Mouse (Mus musculus) neural tube, embryonic 15.5 days (tissue): ENCODE data around the gene LTO1. TPM values are rescaled to one million over a fixed set of nuclear protein-coding genes. Genes with fewer than 3 reads are reported as not detected.
A peak's percentile ranks its signal among the peaks of the same experiment; 100 is the strongest.
"Not testable (repeated sequence)": the region's sequence is repeated elsewhere in the genome, so short reads cannot be mapped to it uniquely, and the experiment has no call there.

Source experiments
- ATAC-seq: fragments of 200-750 bp; cut with Nextera tagmentation; 2 replicates; pipeline ENCODE4 v1.8.0; 2017; ENCODE audit warnings: mild to moderate bottlenecking, moderate TSS enrichment, moderate library complexity; ENCODE audit not compliant: low FRiP score
- H3K27ac ChIP-seq: fragments of 300-500 bp; sonication (generic); replicated peaks from 2 replicates; pipeline ENCODE4 v1.5.1; 2015; ENCODE audit warnings: mild to moderate bottlenecking, inconsistent platforms
- H3K27me3 ChIP-seq: fragments of 300-500 bp; sonication (generic); replicated peaks from 2 replicates; pipeline ENCODE4 v1.6.1; 2015; ENCODE audit warnings: inconsistent platforms
- H3K36me3 ChIP-seq: fragments of 300-500 bp; sonication (generic); 2 replicates; pipeline ENCODE4 v1.6.1; 2015; ENCODE audit warnings: inconsistent platforms
- H3K4me1 ChIP-seq: fragments of 300-500 bp; sonication (generic); 2 replicates; pipeline ENCODE4 v1.6.1; 2015; ENCODE audit warnings: inconsistent platforms
- H3K4me2 ChIP-seq: fragments of 300-500 bp; sonication (generic); 2 replicates; pipeline ENCODE4 v1.6.1; 2015; ENCODE audit warnings: inconsistent platforms, mild to moderate bottlenecking, moderate library complexity
- H3K4me3 ChIP-seq: fragments of 300-500 bp; sonication (generic); replicated peaks from 2 replicates; pipeline ENCODE4 v1.5.1; 2015; ENCODE audit warnings: mild to moderate bottlenecking, inconsistent platforms
- H3K9ac ChIP-seq: fragments of 300-500 bp; sonication (generic); replicated peaks from 2 replicates; pipeline ENCODE4 v1.6.1; 2015; ENCODE audit warnings: mild to moderate bottlenecking, inconsistent platforms
- H3K9me3 ChIP-seq: fragments of 300-500 bp; sonication (generic); replicated peaks from 2 replicates; pipeline ENCODE4 v1.6.1; 2016; ENCODE audit warnings: inconsistent platforms
- WGBS: fragments of 180-500 bp; shearing (Covaris S2); methylation state at CpG from one replicate; pipeline ENCODE4 v1.1.7; 2015; ENCODE audit warnings: mixed read lengths; 5-methylcytosine and 5-hydroxymethylcytosine counted together
- polyA plus RNA-seq: library from polyadenylated mRNA; unstranded; fragments of >200 nt; fragmentation: Nextera tagmentation; extraction: Ambion mirVana; gene quantifications from 2 replicates; pipeline ENCODE4 v1.2.1, GENCODE M21; 2015

The LTO1 gene
- polyA plus RNA-seq, 1 experiment from 2014 or later: 32.6 TPM

- Histone ChIP-seq H3K9me3 (no peaks in the 10 kb centered on the region), H3K4me2 (no peak overlapping the region), H3K4me3 (no peak overlapping the region), H3K27ac (no peak overlapping the region), H3K4me1 (peaks cover 29% of the 10 kb centered on the region), H3K36me3 (no peaks in the 10 kb centered on the region), H3K9ac (no peak overlapping the region), H3K27me3 (peaks cover 38% of the 10 kb centered on the region)
- WGBS: 54% methylated on average over 6 of the region's 6 CpGs
- ATAC-seq: no peak
Measured at GRCm38 (mm10) chr7:144892322-144892721, 22.6 kb upstream of the LTO1 start.

GRCm38 (mm10) chr7:144894191-144894590 lies 20.7 kb upstream of the LTO1 start:
- Histone ChIP-seq H3K27me3 (peaks cover 46% of the 10 kb centered on the region), H3K27ac (no peak overlapping the region), H3K4me2 (peak overlapping the region; percentile 93; the same call in 1 of the 2 replicates), H3K36me3 (no peaks in the 10 kb centered on the region), H3K4me1 (peaks cover 32% of the 10 kb centered on the region), H3K9ac (no peak overlapping the region), H3K4me3 (no peak overlapping the region), H3K9me3 (no peaks in the 10 kb centered on the region)
- no peak for ATAC-seq
- 3% methylated on average over 5 of the region's 5 CpGs for WGBS

GRCm38 (mm10) chr7:144894706-144895105 lies 20.2 kb upstream of the LTO1 start:
- Histone ChIP-seq H3K36me3 (no peaks in the 10 kb centered on the region), H3K4me2 (peak overlapping the region; percentile 93), H3K4me3 (peak overlapping the region; percentile 43), H3K27me3 (peaks cover 45% of the 10 kb centered on the region), H3K9me3 (no peaks in the 10 kb centered on the region), H3K27ac (peak overlapping the region; percentile 54), H3K4me1 (peaks cover 32% of the 10 kb centered on the region), H3K9ac (0 out of 2 replicates have a peak overlapping the region, but pooled peaks have one; percentile 5)
- 2% methylated on average over 4 of the region's 4 CpGs for WGBS
- ATAC-seq: no peak

GRCm38 (mm10) chr7:144895305-144896111 lies 19.4 kb upstream of the LTO1 start:
- Histone ChIP-seq H3K9ac (peak overlapping the region; percentile 43), H3K27me3 (peaks cover 42% of the 10 kb centered on the region), H3K27ac (peak overlapping the region; percentile 35), H3K4me3 (peak overlapping the region; percentile 43), H3K4me2 (peak overlapping the region; percentile 93), H3K36me3 (no peaks in the 10 kb centered on the region), H3K9me3 (no peaks in the 10 kb centered on the region), H3K4me1 (peaks cover 32% of the 10 kb centered on the region)
- ATAC-seq: peak; percentile 81
- under 1% methylated on average over 37 of the region's 37 CpGs for WGBS

- ATAC-seq: peak; percentile 38
- Histone ChIP-seq H3K4me3 (peak within 1 kb of the TSS; percentile 43), H3K27me3 (peaks cover 42% of the 10 kb centered on the region), H3K9me3 (no peaks in the 10 kb centered on the region), H3K4me2 (peak within 1 kb of the TSS; percentile 93), H3K4me1 (peaks cover 32% of the 10 kb centered on the region), H3K27ac (peak within 1 kb of the TSS; percentile 35), H3K36me3 (no peaks in the 10 kb centered on the region), H3K9ac (peak within 1 kb of the TSS; percentile 43)
- WGBS: under 1% methylated on average over 65 of the region's 65 CpGs
Measured at GRCm38 (mm10) chr7:144896294-144897218, 18.3 kb upstream of the LTO1 start, which contains the start of gene Fgf15. Gene Fgf15, plus strand, starts transcription at chr7:144896531.

GRCm38 (mm10) chr7:144898506-144898905 lies 16.4 kb upstream of the LTO1 start:
- peak overlapping the region; percentile 24; the same call in 1 of the 2 replicates for H3K4me2 ChIP-seq
- no peak overlapping the region for H3K9ac ChIP-seq
- no peaks in the 10 kb centered on the region for H3K9me3 ChIP-seq
- H3K27me3 ChIP-seq: peaks cover 42% of the 10 kb centered on the region
- H3K27ac ChIP-seq: no peak overlapping the region
- H3K4me1 ChIP-seq: peaks cover 32% of the 10 kb centered on the region
- H3K36me3 ChIP-seq: no peaks in the 10 kb centered on the region
- WGBS: 47% methylated on average over 6 of the region's 6 CpGs
- no peak for ATAC-seq
- H3K4me3 ChIP-seq: no peak overlapping the region

- H3K4me3 ChIP-seq, ATAC-seq, H3K9me3 ChIP-seq, H3K27me3 ChIP-seq, H3K9ac ChIP-seq, H3K27ac ChIP-seq, H3K36me3 ChIP-seq, H3K4me2 ChIP-seq, H3K4me1 ChIP-seq: not testable (repeated sequence)
- 94% methylated on average over 3 of the region's 3 CpGs for whole genome bisulfite sequencing
Measured at GRCm38 (mm10) chr7:144905514-144905913, 9.4 kb upstream of the LTO1 start.

- Histone ChIP-seq H3K4me2 (peak overlapping the region; percentile 44), H3K9ac (no peak overlapping the region), H3K27me3 (no peaks in the 10 kb centered on the region), H3K4me3 (0 out of 2 replicates have a peak overlapping the region, but pooled peaks have one; percentile 6), H3K4me1 (no peaks in the 10 kb centered on the region; the same call in 1 of the 2 replicates), H3K27ac (no peak overlapping the region), H3K9me3 (no peaks in the 10 kb centered on the region), H3K36me3 (no peaks in the 10 kb centered on the region)
- 0 out of 2 replicates have a peak, but pooled peaks have one; percentile 48 for ATAC-seq
- 10% methylated on average over 28 of the region's 28 CpGs for WGBS
Measured at GRCm38 (mm10) chr7:144906708-144907397, 8.0 kb upstream of the LTO1 start.

GRCm38 (mm10) chr7:144907793-144908192 lies 7.1 kb upstream of the LTO1 start:
- H3K4me1 ChIP-seq: no peaks in the 10 kb centered on the region; the same call in 1 of the 2 replicates
- 14% methylated on average over 8 of the region's 8 CpGs for WGBS
- no peak for ATAC-seq
- H3K27ac ChIP-seq: no peak overlapping the region
- no peaks in the 10 kb centered on the region for H3K27me3 ChIP-seq
- H3K4me3 ChIP-seq: no peak overlapping the region
- H3K4me2 ChIP-seq: no peak overlapping the region
- no peaks in the 10 kb centered on the region for H3K9me3 ChIP-seq
- H3K36me3 ChIP-seq: no peaks in the 10 kb centered on the region
- no peak overlapping the region for H3K9ac ChIP-seq

GRCm38 (mm10) chr7:144908705-144909104 lies 6.2 kb upstream of the LTO1 start:
- Histone ChIP-seq H3K4me2 (peak overlapping the region; percentile 15; the same call in 1 of the 2 replicates), H3K27ac (no peak overlapping the region), H3K36me3 (no peaks in the 10 kb centered on the region), H3K9me3 (no peaks in the 10 kb centered on the region), H3K27me3 (no peaks in the 10 kb centered on the region), H3K4me1 (no peaks in the 10 kb centered on the region; the same call in 1 of the 2 replicates), H3K9ac (no peak overlapping the region), H3K4me3 (no peak overlapping the region)
- WGBS: 35% methylated on average over 7 of the region's 7 CpGs
- peak; percentile 44; the same call in 1 of the 2 replicates for ATAC-seq

- WGBS: 92% methylated on average over 1 of the region's 1 CpGs
- H3K9me3 ChIP-seq: no peaks in the 10 kb centered on the region
- no peak overlapping the region for H3K4me3 ChIP-seq
- no peaks in the 10 kb centered on the region for H3K27me3 ChIP-seq
- peaks cover 7% of the 10 kb centered on the region for H3K4me1 ChIP-seq
- no peak overlapping the region for H3K4me2 ChIP-seq
- no peak overlapping the region for H3K9ac ChIP-seq
- no peaks in the 10 kb centered on the region for H3K36me3 ChIP-seq
- H3K27ac ChIP-seq: no peak overlapping the region
- no peak for ATAC-seq
Measured at GRCm38 (mm10) chr7:144911121-144911520, 3.8 kb upstream of the LTO1 start.
